Mouse (Mus musculus) testis, adult 2 months (tissue): Measurements from ENCODE around the gene Ncbp3. TPM values are rescaled to one million over a fixed set of nuclear protein-coding genes. Genes with fewer than 3 reads are reported as not detected.
"Not testable (repeated sequence)": the region's sequence is repeated elsewhere in the genome, so short reads cannot be mapped to it uniquely, and the experiment has no call there.

Experiments
- H3K27ac ChIP-seq: fragments of 200-500 bp; 2 replicates; pipeline ENCODE4 v1.5.1; 2012; ENCODE audit warnings: low read depth, low read length; ENCODE audit not compliant: control insufficient read depth, insufficient read depth
- H3K27me3 ChIP-seq: fragments of 200-500 bp; 2 replicates; pipeline ENCODE4 v1.6.1; 2012; ENCODE audit warnings: mild to moderate bottlenecking, low read length, moderate library complexity; ENCODE audit not compliant: control insufficient read depth, insufficient read depth
- H3K36me3 ChIP-seq: fragments of 200-500 bp; 2 replicates; pipeline ENCODE4 v1.6.1; 2012; ENCODE audit warnings: mild to moderate bottlenecking, low read length; ENCODE audit not compliant: control insufficient read depth, insufficient read depth
- H3K4me1 ChIP-seq: fragments of 200-500 bp; 2 replicates; pipeline ENCODE4 v1.6.1; 2012; ENCODE audit warnings: low read length; ENCODE audit not compliant: control insufficient read depth, insufficient read depth
- H3K4me3 ChIP-seq: fragments of 200-500 bp; 2 replicates; pipeline ENCODE4 v1.5.1; 2012; ENCODE audit warnings: low read depth, mild to moderate bottlenecking, low read length, moderate library complexity, mixed read lengths; ENCODE audit not compliant: control insufficient read depth
- CTCF ChIP-seq: fragments of 200-500 bp; IDR thresholded peaks from 2 replicates; pipeline ENCODE4 v1.5.1; 2012; ENCODE audit warnings: low read depth, mild to moderate bottlenecking, inconsistent platforms, low read length, moderate library complexity; ENCODE audit not compliant: control insufficient read depth, insufficient read depth, insufficient replicate concordance
- POLR2A ChIP-seq: fragments of 200-500 bp; IDR thresholded peaks from 2 replicates; pipeline ENCODE4 v1.6.1; 2012; ENCODE audit warnings: low read depth, mild to moderate bottlenecking, inconsistent platforms, low read length, moderate library complexity; ENCODE audit not compliant: control insufficient read depth
- polyA plus RNA-seq: library from polyadenylated mRNA; depleted of rRNA; stranded (reverse); fragments of >200 nt; gene quantifications from 2 replicates; pipeline ENCODE4 v1.2.3, GENCODE M21; 2012

Ncbp3 gene
- polyA plus RNA-seq, 1 experiment = 1.8 TPM

DNA sequence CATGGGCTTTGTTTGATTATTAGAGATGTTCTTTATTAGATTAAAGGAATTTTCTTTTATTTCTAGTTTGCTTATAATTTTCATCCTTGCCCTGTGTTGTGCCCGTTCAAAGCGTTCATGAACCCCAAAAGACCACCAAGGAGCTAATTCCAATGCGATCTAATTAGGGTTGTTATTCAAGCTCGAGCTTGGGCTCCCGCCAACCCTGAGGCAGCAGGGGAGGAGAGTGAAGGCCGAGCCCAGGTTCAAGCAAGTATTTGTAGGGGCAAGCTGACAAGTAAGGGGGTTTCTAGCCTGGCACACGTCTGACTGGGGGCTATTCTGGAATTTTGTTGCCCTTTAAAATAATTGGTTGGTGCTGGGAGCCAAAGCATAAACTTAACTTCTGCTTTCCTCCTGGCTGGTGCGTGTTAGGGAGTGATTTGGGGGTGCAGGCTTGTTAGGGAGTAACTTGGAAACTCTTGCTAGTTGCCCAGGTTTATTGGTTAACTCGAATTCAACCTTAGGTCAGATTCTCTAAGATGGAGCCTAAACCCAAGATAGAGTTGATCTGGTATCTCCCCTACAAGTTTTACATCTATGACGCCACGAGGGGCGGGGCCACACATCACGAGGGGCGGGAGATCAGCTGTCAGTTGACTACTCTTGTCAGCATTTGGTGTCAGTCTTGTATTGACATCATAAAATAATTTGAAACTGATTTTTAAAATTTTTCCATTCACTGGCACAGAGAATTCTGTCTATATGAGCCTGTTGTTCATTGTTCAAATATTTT lies 52.6 kb downstream of the Ncbp3 start:
- TF ChIP-seq CTCF (no peak), POLR2A (no peak)
- Histone ChIP-seq H3K4me1 (0 out of 2 replicates have a peak, but pooled peaks cover 2% of the 10 kb centered on the region), H3K27me3 (no peaks in the 10 kb centered on the region), H3K36me3 (no peaks in the 10 kb centered on the region), H3K27ac (no peak overlapping the region), H3K4me3 (no peak overlapping the region)

DNA sequence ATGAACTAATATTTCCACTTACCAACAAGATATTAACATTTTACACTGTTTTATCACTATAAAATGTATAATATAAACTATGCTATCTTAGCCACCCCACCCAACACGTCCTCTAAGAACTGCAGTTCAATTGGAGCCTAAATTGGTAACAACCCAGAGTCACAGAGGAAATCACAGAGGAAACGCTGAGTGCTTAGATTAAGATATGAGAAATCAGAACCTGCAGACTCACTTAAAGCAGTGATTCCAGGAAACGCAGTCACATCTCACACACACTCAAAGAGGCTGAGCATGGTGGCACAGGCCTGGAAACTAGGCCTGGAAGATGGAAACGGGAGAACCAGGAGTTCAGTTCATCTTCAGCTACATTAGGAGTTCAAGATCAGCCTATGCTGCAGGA lies 53.7 kb downstream of the Ncbp3 start:
- 0 out of 2 replicates have a peak, but pooled peaks cover 2% of the 10 kb centered on the region for H3K4me1 ChIP-seq
- H3K4me3 ChIP-seq = no peak overlapping the region
- no peaks in the 10 kb centered on the region for H3K27me3 ChIP-seq
- TF ChIP-seq CTCF = no peak
- TF ChIP-seq POLR2A = no peak
- H3K36me3 ChIP-seq = no peaks in the 10 kb centered on the region
- H3K27ac ChIP-seq = no peak overlapping the region

DNA sequence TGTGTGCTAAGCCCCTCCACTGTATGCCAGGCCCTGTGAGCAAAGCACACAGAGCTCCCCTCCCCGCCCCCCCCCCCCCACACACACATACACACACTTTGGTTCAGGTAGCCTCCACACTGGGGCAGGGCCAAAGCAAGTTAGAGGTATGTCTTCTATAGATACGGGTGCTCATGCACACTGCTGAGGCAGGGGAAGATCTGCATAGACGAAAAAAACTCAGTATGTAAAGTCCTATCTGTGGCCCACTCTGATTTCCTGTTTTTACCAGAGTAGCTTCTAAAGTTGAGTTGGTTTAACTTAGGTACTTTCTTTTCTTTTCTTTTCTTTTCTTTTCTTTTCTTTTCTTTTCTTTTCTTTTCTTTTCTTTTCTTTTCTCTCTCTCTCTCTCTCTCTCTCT lies 57.7 kb downstream of the Ncbp3 start:
- no peak for TF ChIP-seq CTCF
- no peak for TF ChIP-seq POLR2A
- Histone ChIP-seq H3K4me1 (0 out of 2 replicates have a peak, but pooled peaks cover 2% of the 10 kb centered on the region), H3K4me3 (no peak overlapping the region), H3K36me3 (no peaks in the 10 kb centered on the region), H3K27ac (no peak overlapping the region), H3K27me3 (no peaks in the 10 kb centered on the region)

DNA sequence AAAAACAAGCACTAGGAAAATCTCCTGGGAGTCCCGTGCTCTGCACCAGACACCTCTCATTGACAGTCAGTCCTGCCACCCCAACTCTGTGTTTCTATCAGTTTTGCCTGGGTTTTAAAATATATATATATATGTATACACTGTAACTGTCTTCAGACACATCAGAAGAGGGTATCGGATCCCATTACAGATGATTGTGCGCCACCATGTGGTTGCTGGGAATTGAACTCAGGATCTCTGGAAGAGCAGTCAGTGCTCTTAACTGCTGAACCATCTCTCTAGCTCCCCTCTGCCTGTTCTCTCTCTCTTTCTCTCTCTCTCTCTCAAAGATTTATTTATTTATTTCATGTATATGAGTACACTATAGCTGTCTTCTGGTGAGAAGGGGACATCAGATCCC lies 59.8 kb downstream of the Ncbp3 start:
- H3K4me1 ChIP-seq, H3K4me3 ChIP-seq, H3K36me3 ChIP-seq, H3K27me3 ChIP-seq, H3K27ac ChIP-seq: not testable (repeated sequence)

DNA sequence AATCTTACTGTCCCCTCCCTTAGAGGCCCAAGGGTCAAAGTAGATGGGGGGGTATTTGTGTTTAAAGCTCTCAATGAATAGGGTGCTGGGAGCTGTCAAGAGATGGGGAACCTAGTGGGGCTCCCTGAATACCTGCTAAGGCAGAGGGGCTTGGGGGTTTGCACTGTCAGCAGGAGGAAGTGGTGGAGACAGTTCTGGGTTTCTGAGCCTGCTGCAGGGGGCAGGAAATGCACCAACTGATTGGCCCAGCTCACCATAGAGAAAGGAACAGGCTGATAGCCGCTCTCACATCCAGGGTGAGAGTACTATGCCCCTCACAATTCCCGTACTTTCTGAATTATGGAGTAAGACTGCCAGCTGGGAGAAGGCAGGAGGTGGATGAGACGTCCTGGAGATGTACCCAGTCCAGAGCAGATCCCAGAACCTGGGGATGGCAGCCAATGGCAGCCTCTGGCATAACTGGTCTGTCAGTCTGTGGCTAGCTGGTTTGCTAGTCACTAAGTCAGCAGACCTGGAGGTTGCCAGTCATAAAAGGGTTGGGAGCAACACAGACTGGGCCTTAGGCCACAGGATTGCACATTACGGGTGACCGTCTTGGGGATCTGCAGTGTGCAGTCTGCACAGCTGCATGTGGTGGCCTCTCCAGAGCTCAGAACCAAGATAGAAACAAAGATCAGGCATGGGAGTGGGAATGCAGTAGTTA lies 60.8 kb downstream of the Ncbp3 start:
- no peak overlapping the region for H3K4me3 ChIP-seq
- no peaks in the 10 kb centered on the region for H3K27me3 ChIP-seq
- no peaks in the 10 kb centered on the region for H3K4me1 ChIP-seq
- no peaks in the 10 kb centered on the region for H3K36me3 ChIP-seq
- TF ChIP-seq CTCF (no peak), POLR2A (no peak)
- H3K27ac ChIP-seq = no peak overlapping the region

DNA sequence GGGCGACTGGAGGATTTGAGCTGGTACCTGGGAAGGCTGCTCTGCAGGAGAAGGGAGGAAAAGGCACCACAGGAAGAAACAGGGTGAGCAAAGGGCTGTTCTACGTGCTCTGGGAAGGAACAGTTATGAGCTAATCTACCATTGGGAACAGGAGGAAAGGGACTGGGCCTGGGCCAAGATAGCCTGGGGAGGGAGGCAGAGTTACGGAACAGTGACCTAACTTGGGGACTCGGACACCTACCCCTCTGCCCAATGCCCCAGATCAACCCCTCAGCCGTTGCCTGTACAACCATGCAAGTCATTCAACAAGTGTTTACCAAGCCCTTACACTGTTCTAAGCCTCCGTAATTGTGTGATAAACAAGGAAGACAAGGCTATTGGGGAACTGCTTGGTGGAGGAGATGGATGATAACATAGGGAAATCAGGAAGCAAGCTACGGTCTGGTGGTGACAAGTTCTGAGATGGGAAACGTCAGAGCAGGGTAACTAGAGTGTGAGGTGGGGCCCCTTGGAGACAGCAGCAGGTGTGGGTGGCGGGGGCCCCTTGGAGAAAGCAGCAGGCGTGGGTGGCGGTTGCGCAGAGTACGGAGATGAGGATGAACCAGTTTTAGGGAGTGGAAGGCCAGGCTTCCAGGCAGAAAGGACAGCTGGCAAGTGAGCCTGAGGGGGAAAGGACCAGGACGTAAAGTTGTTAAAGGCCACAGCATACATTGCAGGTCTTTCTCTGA lies 61.5 kb downstream of the Ncbp3 start:
- Histone ChIP-seq H3K36me3 (no peaks in the 10 kb centered on the region), H3K4me1 (no peaks in the 10 kb centered on the region), H3K4me3 (no peak overlapping the region), H3K27me3 (no peaks in the 10 kb centered on the region), H3K27ac (no peak overlapping the region)
- TF ChIP-seq CTCF (no peak), POLR2A (no peak)

DNA sequence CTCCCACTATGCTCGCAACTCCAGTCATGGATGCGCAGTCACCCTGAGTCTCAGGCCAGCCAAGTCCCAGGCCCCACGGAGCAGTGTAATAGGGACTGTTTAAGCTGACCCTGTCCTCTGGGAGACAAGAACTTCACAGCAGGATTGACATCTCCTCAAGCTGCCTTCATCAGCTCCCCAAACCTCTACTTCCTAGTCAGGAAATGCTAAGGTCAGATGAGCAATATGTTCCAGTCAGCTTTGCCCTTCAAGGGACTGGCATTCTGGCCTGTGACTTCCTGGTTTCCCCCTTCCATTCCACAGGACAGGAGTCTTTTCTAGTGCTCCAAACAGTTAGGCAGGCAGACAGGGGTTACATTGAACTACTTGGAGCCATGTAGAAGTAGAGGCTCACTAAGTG lies 62.4 kb downstream of the Ncbp3 start:
- H3K4me1 ChIP-seq = no peaks in the 10 kb centered on the region
- H3K4me3 ChIP-seq = no peak overlapping the region
- no peak overlapping the region for H3K27ac ChIP-seq
- no peaks in the 10 kb centered on the region for H3K36me3 ChIP-seq
- no peaks in the 10 kb centered on the region for H3K27me3 ChIP-seq
- TF ChIP-seq CTCF (no peak), POLR2A (no peak)
